Mouse (Mus musculus): ENCODE measurements at regions not wholly inside any gene's neighbourhood (a gene's known extent, or its start where the extent isn't known, plus 50 kb on each side); places are given as distances from the start of the nearest gene placed in this dataset.

GRCm38 (mm10) chr1:142742307-142742706 is 898.2 kb upstream of the B3galt2 start:
- Histone ChIP-seq H3K27me3 (no peaks in the 10 kb centered on the region), H3K27ac (no peak overlapping the region), H3K4me2 (no peak overlapping the region), H3K36me3 (no peaks in the 10 kb centered on the region), H3K4me1 (no peaks in the 10 kb centered on the region), H3K9me3 (no peaks in the 10 kb centered on the region), H3K4me3 (no peak overlapping the region), H3K9ac (no peak overlapping the region)
- ATAC-seq (ENCODE audit: borderline replicate concordance, extremely low read depth, low FRiP score, low TSS enrichment): peak; percentile 46; the same call in 1 of the 2 replicates
- 21% methylated on average over 2 of the region's 2 CpGs for WGBS

- WGBS: 87% methylated on average over 2 of the region's 2 CpGs
- Histone ChIP-seq H3K27ac (no peak overlapping the region), H3K36me3 (no peaks in the 10 kb centered on the region), H3K9me3 (no peaks in the 10 kb centered on the region), H3K4me2 (no peak overlapping the region), H3K27me3 (no peaks in the 10 kb centered on the region), H3K9ac (no peak overlapping the region), H3K4me1 (no peaks in the 10 kb centered on the region), H3K4me3 (no peak overlapping the region)
- ATAC-seq (ENCODE audit: borderline replicate concordance, extremely low read depth, low FRiP score, low TSS enrichment): no peak
Measured at GRCm38 (mm10) chr1:142771010-142771409, 869.5 kb upstream of the B3galt2 start.

All from lung, embryonic 15.5 days (tissue).